Comparison of ENCODE assay signal across 11 mouse cellular contexts in the genomic region with DNA sequence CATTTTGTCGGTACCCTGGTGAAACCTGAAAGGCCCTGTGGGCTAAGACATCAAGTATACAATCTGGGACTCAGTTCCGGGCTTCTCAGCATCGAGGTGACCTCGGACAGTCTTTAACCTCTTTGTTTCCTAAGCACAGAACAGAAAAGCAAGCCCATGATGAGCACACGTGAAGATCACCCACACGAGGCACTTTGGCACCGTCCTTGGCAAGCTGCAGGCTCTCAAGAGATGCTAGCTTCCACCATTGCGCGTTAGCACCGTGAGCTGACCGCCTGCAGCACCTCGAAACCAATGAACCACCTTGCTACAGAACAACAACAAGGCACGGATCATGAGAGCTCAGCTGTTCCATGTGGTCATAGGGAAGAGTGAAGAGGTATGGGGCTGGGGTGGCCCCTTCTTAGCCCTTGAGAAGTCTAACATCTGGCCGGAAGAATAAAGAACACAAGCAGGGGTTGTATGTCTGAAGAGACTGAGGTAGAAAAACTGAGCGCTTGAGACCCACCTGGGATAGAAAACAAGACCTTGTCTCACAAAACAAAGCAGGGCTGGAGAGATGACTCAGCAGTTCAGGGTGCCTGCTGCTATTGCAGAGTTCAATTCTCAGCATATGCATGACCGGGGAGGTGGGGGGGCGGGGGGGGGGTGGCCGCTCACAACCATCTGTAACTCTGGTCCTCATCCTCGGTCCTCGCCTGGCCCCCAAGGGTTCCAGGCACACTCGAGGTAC. TPM values are rescaled to one million over a fixed set of nuclear protein-coding genes. Genes with fewer than 3 reads are reported as not detected.
A peak's percentile ranks its signal among the peaks of the same experiment; 100 is the strongest.
DNase-seq lines count a peak whose midpoint lies in the region; ATAC-seq and TF ChIP-seq lines count a peak whose summit lies in the region.
"Had no signal": no experiment of that assay in that cellular context is flagged by ENCODE, and none has a peak within 500 bp of the region (broad histone marks: within the 10 kb centered on the region; RNA-seq: fewer than 3 reads in every experiment).

No protein-coding gene starts in this region.

- no peak for TF ChIP-seq EP300 in lung, postnatal 0 days (IDR thresholded peaks at IDR 0.05)

- H3K36me3 ChIP-seq in heart, embryonic 15.5 days: no peaks in the 10 kb centered on the region
- H3K36me3 ChIP-seq in lung, postnatal 0 days (ENCODE audit: insufficient read depth, low read length): no peaks in the 10 kb centered on the region
- H3K36me3 ChIP-seq: embryonic facial prominence, embryonic 10.5 days; neural tube, embryonic 13.5 days had no signal

- 80% methylated on average over 20 of the region's 21 CpGs for WGBS in heart, embryonic 15.5 days
- WGBS in lung, postnatal 0 days: 66% methylated on average over 21 of the region's 21 CpGs

- H3K9me3 ChIP-seq in heart, embryonic 15.5 days (replicated peaks): no peaks in the 10 kb centered on the region
- H3K9me3 ChIP-seq in lung, postnatal 0 days (ENCODE audit: low read length): no peaks in the 10 kb centered on the region
- H3K9me3 ChIP-seq: embryonic facial prominence, embryonic 10.5 days; neural tube, embryonic 13.5 days had no signal

- no peak for DNase-seq in heart, adult 11 months
- no peak for DNase-seq in lung, postnatal 0 days (ENCODE audit: low spot score)
- no peak for DNase-seq in lung, postnatal 36 days
- peak; percentile 42 for DNase-seq in thymus, postnatal 25 days
- DNase-seq in layer of hippocampus, adult 18-20 months (ENCODE audit: low spot score in 2 of 2): no peak
- DNase-seq: cerebellum, adult 9-11 months had no signal

- no peak for TF ChIP-seq CTCF in lung, postnatal 0 days (IDR thresholded peaks at IDR 0.05)

- H3K4me1 ChIP-seq in heart, embryonic 15.5 days (replicated peaks): peaks cover 74% of the 10 kb centered on the region
- H3K4me1 ChIP-seq in lung, postnatal 0 days (ENCODE audit: insufficient read depth, low read depth, low read length): peaks cover 7% of the 10 kb centered on the region
- peaks cover 11% of the 10 kb centered on the region for H3K4me1 ChIP-seq in brown adipose tissue, adult 24 weeks (ENCODE audit: control insufficient read depth, insufficient read depth, insufficient read length, low read length)

- no peak overlapping the region for H3K9ac ChIP-seq in heart, embryonic 15.5 days
- H3K9ac ChIP-seq in lung, postnatal 0 days (replicated peaks; ENCODE audit: low read depth): no peak overlapping the region
- H3K9ac ChIP-seq: neural tube, embryonic 13.5 days had no signal

- no peak for ATAC-seq in heart, embryonic 15.5 days (replicated peaks; ENCODE audit: insufficient number of reproducible peaks, insufficient read depth, low FRiP score, low read depth)
- no peak for ATAC-seq in lung, postnatal 0 days
- ATAC-seq: midbrain, embryonic 16.5 days had no signal

- no peak overlapping the region for H3K4me3 ChIP-seq in heart, embryonic 15.5 days
- no peak overlapping the region for H3K4me3 ChIP-seq in lung, postnatal 0 days (ENCODE audit: low read depth, low read length)
- H3K4me3 ChIP-seq in brown adipose tissue, adult 24 weeks (ENCODE audit: insufficient read depth, low read depth, low read length): no peak overlapping the region
- H3K4me3 ChIP-seq: embryonic facial prominence, embryonic 10.5 days; neural tube, embryonic 13.5 days had no signal

- H3K27me3 ChIP-seq in heart, embryonic 15.5 days: no peaks in the 10 kb centered on the region
- H3K27me3 ChIP-seq in lung, postnatal 0 days (replicated peaks; ENCODE audit: insufficient read depth, low read length): no peaks in the 10 kb centered on the region
- H3K27me3 ChIP-seq: neural tube, embryonic 13.5 days had no signal

- H3K27ac ChIP-seq in heart, embryonic 15.5 days: peak overlapping the region; percentile 52; the same call in 1 of the 2 replicates
- H3K27ac ChIP-seq in lung, postnatal 0 days (ENCODE audit: low read length): peak overlapping the region; percentile 58
- H3K27ac ChIP-seq in brown adipose tissue, adult 24 weeks (replicated peaks; ENCODE audit: low read depth, low read length): peak overlapping the region; percentile 17; the same call in 1 of the 2 replicates
- H3K27ac ChIP-seq: embryonic facial prominence, embryonic 10.5 days; neural tube, embryonic 13.5 days had no signal

- H3K4me2 ChIP-seq in heart, embryonic 15.5 days: no peak overlapping the region
- peak overlapping the region; percentile 44 for H3K4me2 ChIP-seq in lung, postnatal 0 days (replicated peaks; ENCODE audit: low read depth, low read length)
- H3K4me2 ChIP-seq: neural tube, embryonic 13.5 days had no signal

RNA-seq across cellular contexts. Expression of gene H6pd, which starts 2.5 kb away (rescaled TPM):
- polyA plus RNA-seq in heart, embryonic 15.5 days (2015; fragmentation: Nextera tagmentation; extraction: Ambion mirVana): 10.2 and 16.0 TPM in 2 replicates
- 44.8 and 45.8 TPM in 2 replicates for polyA plus RNA-seq in lung, postnatal 0 days (2015; fragmentation: Nextera tagmentation; extraction: Ambion mirVana)
- polyA plus RNA-seq in brown adipose tissue, adult 24 weeks (2012; ENCODE audit: insufficient read depth, insufficient read length, missing spikeins): 66.4 and 85.8 TPM in 2 replicates
- 10 to 100 TPM; 10.2 to 10.6 TPM for total RNA-seq in layer of hippocampus, adult 18-20 months (2021)

RNA-seq across cellular contexts. Expression of gene Spsb1, which starts 51.4 kb away (rescaled TPM):
- polyA plus RNA-seq in heart, embryonic 15.5 days (2015; fragmentation: Nextera tagmentation; extraction: Ambion mirVana): 10.2 and 12.5 TPM in 2 replicates
- polyA plus RNA-seq in lung, postnatal 0 days (2015; fragmentation: Nextera tagmentation; extraction: Ambion mirVana): 14.6 and 19.2 TPM in 2 replicates
- polyA plus RNA-seq in brown adipose tissue, adult 24 weeks (2012; ENCODE audit: insufficient read depth, insufficient read length, missing spikeins): 24.3 and 32.5 TPM in 2 replicates
- 10 to 100 TPM; 27.2 to 36.3 TPM for total RNA-seq in layer of hippocampus, adult 18-20 months (2021)
